Mouse (Mus musculus): ENCODE measurements around the gene Ccdc141. TPM values are rescaled to one million over a fixed set of nuclear protein-coding genes. Genes with fewer than 3 reads are reported as not detected.
A peak's percentile ranks its signal among the peaks of the same experiment; 100 is the strongest.

Ccdc141 gene
- polyA plus RNA-seq, 1 experiment from 2014 or later: 31.9 TPM

DNA sequence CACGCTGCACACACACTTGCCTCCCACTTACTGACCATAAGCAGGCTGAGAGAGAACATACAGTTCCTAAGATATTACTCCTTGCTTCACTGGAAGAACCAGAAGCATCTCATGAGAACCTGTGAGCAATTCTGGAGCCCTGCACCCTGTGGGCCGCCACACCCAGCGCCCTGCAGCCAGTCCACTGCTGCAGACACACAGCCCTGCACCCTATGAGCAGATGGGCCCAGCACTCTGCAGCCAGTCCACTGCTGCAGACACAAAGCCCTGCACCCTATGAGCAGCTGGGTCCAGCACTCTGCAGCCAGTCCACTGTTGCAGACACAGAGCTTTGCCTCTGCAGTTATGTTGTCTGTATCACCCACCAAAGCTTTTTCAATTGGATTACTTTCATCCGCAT lies 29.9 kb upstream of the Ccdc141 start:
- no peak for DNase-seq (ENCODE audit: low spot score)
- Histone ChIP-seq H3K4me1 (ENCODE audit: insufficient read depth, low read depth, low read length) (no peaks in the 10 kb centered on the region), H3K27ac (ENCODE audit: low read length) (no peak overlapping the region), H3K27me3 (replicated peaks; ENCODE audit: insufficient read depth, low read length) (no peaks in the 10 kb centered on the region), H3K9ac (replicated peaks; ENCODE audit: low read depth) (no peak overlapping the region), H3K4me2 (replicated peaks; ENCODE audit: low read depth, low read length) (no peak overlapping the region), H3K4me3 (ENCODE audit: low read depth, low read length) (no peak overlapping the region), H3K36me3 (ENCODE audit: insufficient read depth, low read length) (no peaks in the 10 kb centered on the region), H3K9me3 (ENCODE audit: low read length) (no peaks in the 10 kb centered on the region)
- peak; percentile 57 for ATAC-seq
- 73% methylated on average over 4 of the region's 4 CpGs for WGBS
- no peak for TF ChIP-seq CTCF (IDR thresholded peaks at IDR 0.05)
- TF ChIP-seq EP300 (IDR thresholded peaks at IDR 0.05): 0 out of 2 replicates have a peak, but pooled peaks have one; percentile 28

DNA sequence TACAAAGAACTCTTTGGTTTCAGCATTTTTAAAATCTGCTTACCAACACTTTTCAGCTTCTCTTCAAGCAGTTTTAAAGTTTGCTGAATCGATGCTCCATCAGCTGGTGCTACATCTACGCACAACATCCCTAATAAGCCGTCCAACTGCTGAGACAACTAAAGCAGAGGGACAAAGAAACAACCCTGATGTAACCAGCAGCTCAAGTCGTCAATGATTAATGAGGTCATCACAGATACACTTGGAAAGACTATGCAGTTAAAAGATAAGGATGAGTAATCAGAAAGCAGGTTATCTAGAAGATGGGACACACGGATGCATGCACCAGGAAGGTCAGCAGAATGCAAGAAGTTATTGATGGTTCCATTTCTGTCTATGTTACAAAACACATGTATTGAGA lies 27.8 kb upstream of the Ccdc141 start:
- no peaks in the 10 kb centered on the region for H3K36me3 ChIP-seq (ENCODE audit: insufficient read depth, low read length)
- ATAC-seq (no peak), DNase-seq (ENCODE audit: low spot score) (no peak)
- WGBS: 55% methylated on average over 5 of the region's 5 CpGs
- no peaks in the 10 kb centered on the region for H3K9me3 ChIP-seq (ENCODE audit: low read length)
- no peaks in the 10 kb centered on the region for H3K4me1 ChIP-seq (ENCODE audit: insufficient read depth, low read depth, low read length)
- H3K4me3 ChIP-seq (ENCODE audit: low read depth, low read length): no peak overlapping the region
- H3K27ac ChIP-seq (ENCODE audit: low read length): no peak overlapping the region
- H3K27me3 ChIP-seq (replicated peaks; ENCODE audit: insufficient read depth, low read length): no peaks in the 10 kb centered on the region
- TF ChIP-seq CTCF (IDR thresholded peaks at IDR 0.05) (no peak), EP300 (IDR thresholded peaks at IDR 0.05) (no peak)
- no peak overlapping the region for H3K9ac ChIP-seq (replicated peaks; ENCODE audit: low read depth)
- H3K4me2 ChIP-seq (replicated peaks; ENCODE audit: low read depth, low read length): no peak overlapping the region

DNA sequence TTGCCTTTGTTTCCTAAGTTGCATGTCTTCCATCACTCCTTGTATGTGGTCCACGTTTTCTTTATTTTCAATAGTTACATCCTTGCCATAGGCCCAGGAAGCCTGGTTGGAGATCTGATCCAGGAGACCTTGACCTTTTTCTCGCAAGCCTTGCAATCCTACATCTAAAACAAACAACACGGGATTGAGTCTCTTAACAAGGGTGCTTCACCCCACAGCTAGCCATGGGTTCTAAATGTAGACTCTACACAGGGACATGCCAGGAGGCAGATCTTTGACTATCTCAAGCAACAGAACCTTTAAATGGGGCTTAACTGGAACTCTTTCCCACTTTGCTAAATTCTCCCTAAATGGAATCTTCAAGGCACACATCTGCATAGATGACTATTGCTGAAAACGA lies 26.4 kb upstream of the Ccdc141 start:
- Histone ChIP-seq H3K4me2 (replicated peaks; ENCODE audit: low read depth, low read length) (no peak overlapping the region), H3K4me1 (ENCODE audit: insufficient read depth, low read depth, low read length) (no peaks in the 10 kb centered on the region), H3K36me3 (ENCODE audit: insufficient read depth, low read length) (peaks cover 4% of the 10 kb centered on the region; the same call in 1 of the 2 replicates), H3K9ac (replicated peaks; ENCODE audit: low read depth) (no peak overlapping the region), H3K4me3 (ENCODE audit: low read depth, low read length) (no peak overlapping the region), H3K27ac (ENCODE audit: low read length) (no peak overlapping the region), H3K9me3 (ENCODE audit: low read length) (no peaks in the 10 kb centered on the region), H3K27me3 (replicated peaks; ENCODE audit: insufficient read depth, low read length) (no peaks in the 10 kb centered on the region)
- WGBS: 72% methylated on average over 4 of the region's 4 CpGs
- ATAC-seq: no peak
- no peak for DNase-seq (ENCODE audit: low spot score)
- TF ChIP-seq CTCF (IDR thresholded peaks at IDR 0.05): no peak
- TF ChIP-seq EP300 (IDR thresholded peaks at IDR 0.05): no peak

DNA sequence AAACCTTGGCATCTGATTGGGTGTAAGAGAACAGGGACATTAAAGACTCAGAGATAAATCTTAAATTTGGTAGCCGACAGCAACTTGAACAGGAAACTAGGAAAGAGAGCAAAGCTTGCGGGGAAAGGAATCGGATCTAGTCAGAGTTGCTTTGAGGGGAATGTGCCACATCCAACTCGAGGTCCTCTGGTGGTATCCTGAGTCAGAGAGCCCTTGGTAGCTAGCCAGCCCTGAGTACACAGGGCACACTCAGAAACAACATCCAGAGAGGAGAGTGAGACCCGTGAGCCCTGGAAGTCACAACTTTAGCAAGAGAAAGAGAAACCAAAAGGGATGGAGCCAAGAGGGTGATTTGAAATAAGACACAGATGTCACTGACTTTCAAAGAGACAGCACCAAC lies 24.6 kb upstream of the Ccdc141 start:
- H3K27me3 ChIP-seq (replicated peaks; ENCODE audit: insufficient read depth, low read length): no peaks in the 10 kb centered on the region
- 73% methylated on average over 5 of the region's 5 CpGs for WGBS

DNA sequence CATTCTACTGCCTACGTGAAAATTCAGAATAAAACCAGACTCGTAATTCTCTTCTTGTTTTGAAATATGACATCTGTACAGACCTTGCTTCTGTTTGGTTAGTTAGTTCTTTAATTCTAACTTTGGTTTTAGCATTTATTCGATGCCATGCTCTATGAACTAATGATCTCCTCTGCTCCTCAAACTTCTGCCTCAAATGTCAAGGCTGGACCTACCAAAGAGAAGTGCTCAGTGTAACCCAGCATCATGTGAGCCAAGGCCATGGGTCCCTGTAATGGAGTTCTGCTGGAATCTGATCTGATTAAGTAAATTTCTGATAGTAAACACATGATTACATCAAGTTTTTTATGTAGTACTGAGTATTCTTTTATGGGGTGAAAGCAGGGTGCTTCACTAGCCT lies 21.4 kb upstream of the Ccdc141 start:
- ATAC-seq (no peak), DNase-seq (ENCODE audit: low spot score) (no peak)
- no peak overlapping the region for H3K9ac ChIP-seq (replicated peaks; ENCODE audit: low read depth)
- no peak overlapping the region for H3K4me3 ChIP-seq (ENCODE audit: low read depth, low read length)
- H3K36me3 ChIP-seq (ENCODE audit: insufficient read depth, low read length): peaks cover 13% of the 10 kb centered on the region
- H3K27me3 ChIP-seq (replicated peaks; ENCODE audit: insufficient read depth, low read length): no peaks in the 10 kb centered on the region
- no peaks in the 10 kb centered on the region for H3K4me1 ChIP-seq (ENCODE audit: insufficient read depth, low read depth, low read length)
- H3K4me2 ChIP-seq (replicated peaks; ENCODE audit: low read depth, low read length): no peak overlapping the region
- WGBS: 91% methylated on average over 3 of the region's 3 CpGs
- H3K27ac ChIP-seq (ENCODE audit: low read length): no peak overlapping the region
- no peaks in the 10 kb centered on the region for H3K9me3 ChIP-seq (ENCODE audit: low read length)
- TF ChIP-seq CTCF (IDR thresholded peaks at IDR 0.05) (no peak), EP300 (IDR thresholded peaks at IDR 0.05) (no peak)

More for the DNA sequence above, 24.6 kb upstream of the Ccdc141 start:
- ATAC-seq: no peak
- H3K4me3 ChIP-seq (ENCODE audit: low read depth, low read length): no peak overlapping the region
- TF ChIP-seq EP300 (IDR thresholded peaks at IDR 0.05) (no peak), CTCF (IDR thresholded peaks at IDR 0.05) (no peak)
- peaks cover 7% of the 10 kb centered on the region; the same call in 1 of the 2 replicates for H3K36me3 ChIP-seq (ENCODE audit: insufficient read depth, low read length)
- no peak overlapping the region for H3K4me2 ChIP-seq (replicated peaks; ENCODE audit: low read depth, low read length)
- H3K4me1 ChIP-seq (ENCODE audit: insufficient read depth, low read depth, low read length): no peaks in the 10 kb centered on the region
- no peak overlapping the region for H3K9ac ChIP-seq (replicated peaks; ENCODE audit: low read depth)
- H3K27ac ChIP-seq (ENCODE audit: low read length): no peak overlapping the region
- DNase-seq (ENCODE audit: low spot score): no peak
- no peaks in the 10 kb centered on the region for H3K9me3 ChIP-seq (ENCODE audit: low read length)

DNA sequence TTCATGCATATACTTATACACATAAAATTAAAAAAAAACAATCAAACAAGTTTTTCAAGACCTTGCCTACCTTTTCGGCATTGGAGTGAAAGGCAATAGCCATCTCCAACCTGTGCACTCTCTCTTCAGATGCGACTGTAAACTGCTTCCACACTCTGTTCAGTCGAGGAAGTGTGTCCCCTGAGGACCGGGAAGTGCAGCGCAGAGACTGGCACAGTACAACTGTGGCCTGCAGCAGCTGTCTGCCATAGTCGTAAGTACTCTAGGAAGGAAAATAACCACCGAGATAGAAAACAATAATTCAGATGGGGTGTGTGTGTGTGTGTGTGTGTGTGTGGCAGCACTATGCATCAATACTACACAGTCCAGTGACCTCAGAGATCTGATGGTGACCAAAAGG lies 20.5 kb upstream of the Ccdc141 start:
- Histone ChIP-seq H3K4me2 (replicated peaks; ENCODE audit: low read depth, low read length) (no peak overlapping the region), H3K4me1 (ENCODE audit: insufficient read depth, low read depth, low read length) (no peaks in the 10 kb centered on the region), H3K27me3 (replicated peaks; ENCODE audit: insufficient read depth, low read length) (no peaks in the 10 kb centered on the region), H3K9ac (replicated peaks; ENCODE audit: low read depth) (no peak overlapping the region), H3K9me3 (ENCODE audit: low read length) (no peaks in the 10 kb centered on the region), H3K27ac (ENCODE audit: low read length) (no peak overlapping the region), H3K4me3 (ENCODE audit: low read depth, low read length) (no peak overlapping the region), H3K36me3 (ENCODE audit: insufficient read depth, low read length) (peaks cover 13% of the 10 kb centered on the region)
- 95% methylated on average over 7 of the region's 7 CpGs for WGBS
- TF ChIP-seq CTCF (IDR thresholded peaks at IDR 0.05): no peak
- TF ChIP-seq EP300 (IDR thresholded peaks at IDR 0.05): no peak
- ATAC-seq: no peak
- DNase-seq (ENCODE audit: low spot score): no peak

DNA sequence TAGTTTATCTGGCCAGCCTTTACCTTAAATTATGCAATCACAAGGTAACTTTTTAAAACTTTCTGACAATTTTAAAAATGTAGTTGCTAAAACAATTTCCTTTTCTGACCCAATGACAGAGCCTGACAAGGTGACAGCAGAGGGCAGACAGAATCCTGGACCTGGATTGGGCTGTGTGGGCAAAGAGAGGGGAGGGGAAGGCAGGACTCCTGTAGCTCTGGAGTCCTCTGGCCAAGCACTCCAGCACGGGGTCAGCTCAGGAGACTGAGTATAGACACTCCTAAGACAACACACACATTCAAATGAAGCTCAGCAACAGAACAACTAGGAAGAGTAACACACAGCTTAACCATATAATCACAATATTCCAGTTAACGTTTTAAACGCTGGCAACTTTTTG lies 19.9 kb upstream of the Ccdc141 start:
- H3K36me3 ChIP-seq (ENCODE audit: insufficient read depth, low read length): peaks cover 13% of the 10 kb centered on the region
- no peak overlapping the region for H3K9ac ChIP-seq (replicated peaks; ENCODE audit: low read depth)
- H3K4me2 ChIP-seq (replicated peaks; ENCODE audit: low read depth, low read length): no peak overlapping the region
- no peaks in the 10 kb centered on the region for H3K4me1 ChIP-seq (ENCODE audit: insufficient read depth, low read depth, low read length)
- no peak for TF ChIP-seq EP300 (IDR thresholded peaks at IDR 0.05)
- TF ChIP-seq CTCF (IDR thresholded peaks at IDR 0.05): no peak
- no peak for ATAC-seq
- H3K27me3 ChIP-seq (replicated peaks; ENCODE audit: insufficient read depth, low read length): no peaks in the 10 kb centered on the region
- H3K27ac ChIP-seq (ENCODE audit: low read length): no peak overlapping the region
- H3K4me3 ChIP-seq (ENCODE audit: low read depth, low read length): no peak overlapping the region
- 81% methylated on average over 3 of the region's 3 CpGs for WGBS
- no peak for DNase-seq (ENCODE audit: low spot score)
- no peaks in the 10 kb centered on the region for H3K9me3 ChIP-seq (ENCODE audit: low read length)
